Mouse (Mus musculus) hindbrain, postnatal 0 days (tissue): ENCODE results near the gene AW011738. TPM values are rescaled to one million over a fixed set of nuclear protein-coding genes. Genes with fewer than 3 reads are reported as not detected.

ENCODE experiments used
- ATAC-seq: fragments of 200-750 bp; cut with Nextera tagmentation; 2 replicates; pipeline ENCODE4 v1.8.0; 2017; ENCODE audit warnings: mild to moderate bottlenecking, moderate TSS enrichment, moderate library complexity
- DNase-seq: peaks from one replicate; pipeline ENCODE4 v3.0.0-alpha.2; 2015; ENCODE audit warnings: low spot score
- H3K27ac ChIP-seq: fragments of 300-500 bp; sonication (generic); 2 replicates; pipeline ENCODE4 v1.5.1; 2014; ENCODE audit warnings: mild to moderate bottlenecking
- H3K27me3 ChIP-seq: fragments of 300-500 bp; sonication (generic); 2 replicates; pipeline ENCODE4 v1.6.1; 2014; ENCODE audit warnings: low read length, mixed read lengths; ENCODE audit not compliant: insufficient read depth
- H3K36me3 ChIP-seq: fragments of 300-500 bp; sonication (generic); 2 replicates; pipeline ENCODE4 v1.6.1; 2014; ENCODE audit warnings: low read length, mixed read lengths; ENCODE audit not compliant: insufficient read depth
- H3K4me1 ChIP-seq: fragments of 300-500 bp; sonication (generic); 2 replicates; pipeline ENCODE4 v1.6.1; 2014; ENCODE audit warnings: antibody characterized with exemption, low read length, mixed read lengths; ENCODE audit not compliant: insufficient read depth
- H3K4me2 ChIP-seq: fragments of 300-500 bp; sonication (generic); 2 replicates; pipeline ENCODE4 v1.6.1; 2014; ENCODE audit warnings: low read depth, mild to moderate bottlenecking, low read length, moderate library complexity, mixed read lengths
- H3K4me3 ChIP-seq: fragments of 300-500 bp; sonication (generic); 2 replicates; pipeline ENCODE4 v1.5.1; 2014; ENCODE audit warnings: low read length
- H3K9ac ChIP-seq: fragments of 300-500 bp; sonication (generic); replicated peaks from 2 replicates; pipeline ENCODE4 v1.6.1; 2014; ENCODE audit warnings: mild to moderate bottlenecking, low read length, moderate library complexity, mixed read lengths
- H3K9me3 ChIP-seq: fragments of 300-500 bp; sonication (generic); 2 replicates; pipeline ENCODE4 v1.6.1; 2016; ENCODE audit warnings: low read length, mixed read lengths
- CTCF ChIP-seq: IDR thresholded peaks from 2 replicates; pipeline ENCODE4 v1.5.1; 2016; ENCODE audit warnings: antibody characterized with exemption, control low read depth, low read depth
- WGBS: fragments of 180-500 bp; shearing (Covaris S2); extraction: QIAGEN DNeasy Blood & Tissue Kit; methylation state at CpG from one replicate; pipeline ENCODE4 v1.1.7; 2014; 5-methylcytosine and 5-hydroxymethylcytosine counted together
- polyA plus RNA-seq: library from polyadenylated mRNA; unstranded; fragments of >200 nt; fragmentation: Nextera tagmentation; extraction: Ambion mirVana; gene quantifications from 2 replicates; pipeline ENCODE4 v1.2.1, GENCODE M21; 2015
- total RNA-seq: library from RNA; depleted of rRNA; stranded (reverse); fragments of >200 nt; gene quantifications from 2 replicates; pipeline ENCODE4 v1.2.3, GENCODE M21; 2014

AW011738 gene
- total and polyA plus RNA-seq, 2 experiments from 2014 or later: 3.7 to 5.0 TPM

DNA sequence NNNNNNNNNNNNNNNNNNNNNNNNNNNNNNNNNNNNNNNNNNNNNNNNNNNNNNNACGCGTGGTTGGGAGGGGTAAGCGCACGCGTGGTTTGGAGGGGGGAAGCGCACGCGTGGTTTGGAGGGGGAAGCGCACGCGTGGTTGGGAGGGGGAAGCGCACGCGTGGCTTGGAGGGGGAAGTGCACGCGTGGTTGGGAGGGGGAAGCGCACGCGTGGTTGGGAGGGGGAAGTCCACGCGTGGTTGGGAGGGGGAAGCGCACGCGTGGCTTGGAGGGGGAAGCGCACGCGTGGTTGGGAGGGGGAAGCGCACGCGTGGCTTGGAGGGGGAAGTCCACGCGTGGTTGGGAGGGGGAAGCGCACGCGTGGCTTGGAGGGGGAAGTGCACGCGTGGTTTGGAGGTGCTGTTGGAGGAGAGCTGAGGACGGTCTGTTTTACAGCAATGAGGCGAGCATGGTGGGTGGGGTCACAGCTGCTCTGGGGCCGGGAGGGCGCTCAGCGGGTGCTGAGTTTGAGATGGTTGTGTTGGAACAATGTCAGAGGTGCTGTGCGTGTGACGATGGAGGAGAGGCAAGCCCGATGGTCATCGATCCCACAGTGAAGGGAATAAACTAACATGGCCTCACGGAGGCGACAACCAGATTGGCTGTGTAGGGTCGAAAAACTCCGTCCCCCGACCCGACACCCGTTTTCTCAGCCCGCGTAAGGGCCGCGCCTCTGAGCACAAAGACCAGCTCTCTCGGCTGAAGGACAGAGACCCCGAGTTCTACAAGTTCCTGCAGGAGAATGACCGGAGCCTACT, 33.7 kb downstream of the AW011738 start:
- Histone ChIP-seq H3K9me3 (no peaks in the 10 kb centered on the region), H3K4me1 (peaks cover 9% of the 10 kb centered on the region), H3K9ac (no peak overlapping the region; the same call in 1 of the 2 replicates), H3K27me3 (no peaks in the 10 kb centered on the region), H3K4me2 (peak overlapping the region; percentile 75), H3K36me3 (peaks cover 32% of the 10 kb centered on the region), H3K4me3 (peak overlapping the region; percentile 97), H3K27ac (no peak overlapping the region; the same call in 1 of the 2 replicates)
- DNase-seq (no peak), ATAC-seq (no peak)
- no peak for TF ChIP-seq CTCF
- WGBS: 21% methylated on average over 55 of the region's 60 CpGs

DNA sequence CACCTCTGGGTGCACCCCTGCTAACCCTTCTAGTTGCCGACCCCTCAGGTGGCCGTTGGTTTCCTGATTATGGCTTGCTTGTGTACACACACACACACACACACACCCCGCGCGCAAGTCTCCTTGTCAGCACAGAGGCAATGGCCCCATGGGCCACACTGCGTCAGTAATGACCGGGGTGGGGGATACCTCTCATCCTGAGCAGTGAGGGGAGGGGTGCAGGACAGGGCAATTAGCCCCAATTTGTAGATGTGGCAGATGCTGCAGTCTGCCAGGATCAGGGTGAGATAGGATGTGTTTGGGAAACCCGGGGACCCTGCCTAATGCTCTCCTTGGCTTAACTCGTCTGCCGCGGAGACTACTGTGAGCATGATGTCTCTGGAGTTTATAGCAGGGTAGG, 46.5 kb downstream of the AW011738 start:
- Histone ChIP-seq H3K4me2 (no peak overlapping the region), H3K9me3 (no peaks in the 10 kb centered on the region), H3K4me1 (0 out of 2 replicates have a peak, but pooled peaks cover 2% of the 10 kb centered on the region), H3K36me3 (peaks cover 34% of the 10 kb centered on the region), H3K9ac (no peak overlapping the region), H3K27me3 (no peaks in the 10 kb centered on the region), H3K27ac (no peak overlapping the region), H3K4me3 (no peak overlapping the region)
- no peak for DNase-seq
- peak; percentile 33; the same call in 1 of the 2 replicates for ATAC-seq
- 67% methylated on average over 11 of the region's 11 CpGs for WGBS
- no peak for TF ChIP-seq CTCF

DNA sequence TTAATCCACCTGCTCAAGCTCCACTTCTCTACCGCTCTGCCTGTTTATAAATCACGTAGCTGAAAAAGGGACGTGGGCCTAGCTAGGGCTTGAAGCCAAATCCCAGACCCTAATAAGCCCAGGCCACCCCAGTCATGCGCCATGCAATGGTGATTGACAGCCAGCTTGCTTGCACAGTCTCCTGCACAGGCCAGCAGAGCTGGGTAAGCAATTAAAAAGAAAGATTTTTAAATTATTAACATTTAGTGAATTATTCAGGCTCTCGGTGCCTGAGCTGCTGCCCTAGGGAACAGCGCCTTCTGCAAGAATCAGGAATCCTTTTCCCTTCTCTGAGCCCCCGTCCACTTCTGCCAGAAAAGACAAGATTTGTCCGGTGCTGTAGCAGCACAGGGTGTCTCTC, 48.0 kb downstream of the AW011738 start:
- Histone ChIP-seq H3K9me3 (no peaks in the 10 kb centered on the region), H3K4me3 (no peak overlapping the region), H3K36me3 (peaks cover 26% of the 10 kb centered on the region), H3K4me2 (no peak overlapping the region), H3K9ac (no peak overlapping the region), H3K27ac (0 out of 2 replicates have a peak overlapping the region, but pooled peaks have one; percentile 15), H3K27me3 (0 out of 2 replicates have a peak, but pooled peaks cover 3% of the 10 kb centered on the region), H3K4me1 (0 out of 2 replicates have a peak, but pooled peaks cover 4% of the 10 kb centered on the region)
- ATAC-seq: no peak
- 54% methylated on average over 8 of the region's 8 CpGs for WGBS
- DNase-seq: no peak
- no peak for TF ChIP-seq CTCF

DNA sequence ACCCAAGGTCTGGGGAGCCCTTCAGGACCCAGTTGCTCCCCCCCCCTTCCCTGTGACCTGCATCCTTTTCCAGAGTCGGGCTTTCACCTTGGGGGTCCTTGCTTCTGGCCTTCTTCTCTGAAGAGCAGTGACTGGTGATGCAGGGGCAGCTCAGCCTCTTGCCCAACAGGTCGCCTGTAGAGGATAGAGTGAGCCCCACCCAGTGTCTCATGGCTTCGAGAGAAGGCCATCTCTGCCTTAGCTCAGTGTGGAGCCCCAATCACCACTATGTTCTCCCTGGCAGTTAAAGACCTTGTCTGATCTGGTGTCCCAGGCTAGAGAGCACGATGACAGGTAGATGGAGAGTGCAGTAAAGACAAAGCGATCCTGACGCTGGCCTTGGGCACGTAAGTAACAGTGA, 49.0 kb downstream of the AW011738 start:
- H3K4me3 ChIP-seq: no peak overlapping the region
- H3K9ac ChIP-seq: no peak overlapping the region
- TF ChIP-seq CTCF: no peak
- H3K9me3 ChIP-seq: no peaks in the 10 kb centered on the region
- 0 out of 2 replicates have a peak, but pooled peaks cover 4% of the 10 kb centered on the region for H3K4me1 ChIP-seq
- H3K36me3 ChIP-seq: peaks cover 17% of the 10 kb centered on the region
- H3K4me2 ChIP-seq: no peak overlapping the region
- H3K27me3 ChIP-seq: 0 out of 2 replicates have a peak, but pooled peaks cover 3% of the 10 kb centered on the region
- DNase-seq (no peak), ATAC-seq (no peak)
- WGBS: 31% methylated on average over 7 of the region's 7 CpGs
- no peak overlapping the region for H3K27ac ChIP-seq

DNA sequence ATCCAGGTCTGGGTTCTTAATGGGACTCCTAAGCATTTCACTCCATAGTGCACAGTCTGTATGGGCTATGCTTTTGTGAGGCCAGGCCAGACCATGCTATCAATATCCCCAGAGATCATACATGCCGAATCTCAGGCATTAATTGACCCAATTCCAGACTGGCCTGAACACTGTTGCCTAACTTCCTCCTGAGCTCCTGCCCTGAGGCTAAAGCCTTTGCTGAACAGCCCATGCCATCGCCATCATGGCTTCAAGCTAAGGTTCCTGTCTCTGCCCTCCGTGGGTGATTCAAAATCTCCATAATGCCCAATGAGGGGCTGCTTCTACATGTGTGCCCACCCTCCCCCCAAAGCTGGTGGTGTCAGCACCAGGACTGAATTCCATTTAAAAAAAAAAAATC, 49.5 kb downstream of the AW011738 start:
- no peak for TF ChIP-seq CTCF
- Histone ChIP-seq H3K36me3 (peaks cover 12% of the 10 kb centered on the region; the same call in 1 of the 2 replicates), H3K4me1 (0 out of 2 replicates have a peak, but pooled peaks cover 4% of the 10 kb centered on the region), H3K4me2 (no peak overlapping the region), H3K9ac (no peak overlapping the region), H3K9me3 (no peaks in the 10 kb centered on the region), H3K27ac (no peak overlapping the region), H3K27me3 (0 out of 2 replicates have a peak, but pooled peaks cover 3% of the 10 kb centered on the region), H3K4me3 (no peak overlapping the region)
- ATAC-seq (no peak), DNase-seq (no peak)
- WGBS: 45% methylated on average over 3 of the region's 3 CpGs

DNA sequence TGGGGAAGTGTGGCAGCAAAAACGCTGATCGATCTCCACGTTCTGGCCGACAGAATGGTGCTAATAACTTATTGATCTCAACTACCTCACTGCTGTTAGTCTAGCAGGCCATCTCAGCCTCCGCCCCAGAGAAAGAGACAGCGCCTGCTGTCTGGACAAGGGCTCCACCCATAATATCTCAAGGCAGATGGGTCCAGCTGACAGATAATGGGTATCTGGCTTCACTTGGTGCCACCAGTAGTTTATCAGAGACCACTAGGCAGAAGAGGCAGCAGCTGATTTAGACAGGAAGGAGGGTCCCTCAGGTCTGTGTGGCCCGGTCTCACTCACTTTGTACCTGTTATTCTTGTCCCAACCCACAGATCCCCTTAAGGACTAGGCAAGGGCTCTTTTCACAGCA, 49.9 kb downstream of the AW011738 start:
- no peaks in the 10 kb centered on the region for H3K9me3 ChIP-seq
- H3K4me1 ChIP-seq: 0 out of 2 replicates have a peak, but pooled peaks cover 4% of the 10 kb centered on the region
- no peak for TF ChIP-seq CTCF
- H3K4me2 ChIP-seq: no peak overlapping the region
- DNase-seq: no peak
- H3K9ac ChIP-seq: no peak overlapping the region
- 40% methylated on average over 7 of the region's 7 CpGs for WGBS
- no peak overlapping the region for H3K27ac ChIP-seq
- peaks cover 9% of the 10 kb centered on the region; the same call in 1 of the 2 replicates for H3K36me3 ChIP-seq
- ATAC-seq: no peak
- 0 out of 2 replicates have a peak, but pooled peaks cover 3% of the 10 kb centered on the region for H3K27me3 ChIP-seq
- no peak overlapping the region for H3K4me3 ChIP-seq
